Mouse (Mus musculus) MEL (cell line): ENCODE data around the gene Hgd.

ENCODE experiments used
- E2F4 ChIP-seq: IDR thresholded peaks from 2 replicates; pipeline ENCODE4 v1.6.1; 2011; ENCODE audit warnings: low read depth, low read length, improper control_type of control experiment, borderline replicate concordance
- MAZ ChIP-seq: IDR thresholded peaks from 2 replicates; pipeline ENCODE4 v1.6.1; 2012; ENCODE audit warnings: low read depth, mild to moderate bottlenecking, inconsistent platforms, low read length, improper control_type of control experiment
- TAL1 ChIP-seq: IDR thresholded peaks from 2 replicates; pipeline ENCODE4 v1.6.1; 2012; ENCODE audit warnings: mild to moderate bottlenecking, inconsistent platforms, low read length, moderate library complexity, mixed read lengths
- TCF12 ChIP-seq: IDR thresholded peaks from 2 replicates; pipeline ENCODE4 v1.6.1; 2014; ENCODE audit warnings: low read depth, mild to moderate bottlenecking, inconsistent platforms, low read length, improper control_type of control experiment, moderate library complexity
- ZNF384 ChIP-seq: IDR thresholded peaks from 2 replicates; pipeline ENCODE4 v1.6.1; 2012; ENCODE audit warnings: low read depth, mild to moderate bottlenecking, inconsistent platforms, low read length, improper control_type of control experiment

- TF ChIP-seq TCF12 (no peak), MAZ (no peak), ZNF384 (no peak), TAL1 (no peak), E2F4 (no peak)
These were observed 6.9 kb upstream of the Hgd start for GRCm38 (mm10) chr16:37573061-37573460.
